Mouse (Mus musculus): ENCODE data around the gene Jpt2. TPM values are rescaled to one million over a fixed set of nuclear protein-coding genes. Genes with fewer than 3 reads are reported as not detected.

The Jpt2 gene
- total RNA-seq, 4 experiments from 2014 or later = 6.4 to 12.8 (median 9.6) TPM

Other genes starting within 250 kb of the Jpt2 start
- gene Rnf151, start 242.6 kb downstream of the Jpt2 start, total RNA-seq (2022) = under 1 TPM in 1 of 4 experiments, not detected in 3; 0.23 TPM
- 100 to 1,000 TPM; 631 to 768 (median 679) TPM for gene Rps2, start 242.6 kb downstream of the Jpt2 start, total RNA-seq (2022)
- 1,000 to 10,000 TPM in 1 of 4 experiments, 100 to 1,000 TPM in 3; 975 to 1,073 (median 990) TPM for gene Ndufb10, start 236.2 kb downstream of the Jpt2 start, total RNA-seq (2022)
- gene Rpl3l, start 232.9 kb downstream of the Jpt2 start, total RNA-seq (2022) = 100 to 1,000 TPM; 389 to 453 (median 417) TPM
- 100 to 1,000 TPM; 172 to 208 (median 186) TPM for gene Msrb1, start 224.0 kb downstream of the Jpt2 start, total RNA-seq (2022)
- not detected for gene Hs3st6, start 207.7 kb downstream of the Jpt2 start, total RNA-seq (2022)
- under 1 TPM in 1 of 4 experiments, not detected in 3; 0.19 TPM for gene Meiob, start 156.4 kb downstream of the Jpt2 start, total RNA-seq (2022)
- 10 to 100 TPM; 78.0 to 97.5 (median 87.2) TPM for gene Hagh, start 120.5 kb downstream of the Jpt2 start, total RNA-seq (2022)
- 10 to 100 TPM; 85.1 to 94.4 (median 88.7) TPM for gene Fahd1, start 110.3 kb downstream of the Jpt2 start, total RNA-seq (2022)
- 10 to 100 TPM in 2 of 4 experiments, 1 to 10 TPM in 2; 7.8 to 14.5 (median 11.1) TPM for gene Igfals, start 94.7 kb downstream of the Jpt2 start, total RNA-seq (2022)
- 10 to 100 TPM; 17.2 to 20.1 (median 19.2) TPM for gene Nubp2, start 74.3 kb downstream of the Jpt2 start, total RNA-seq (2022)
- gene Spsb3, start 74.0 kb downstream of the Jpt2 start, total RNA-seq (2022) = 10 to 100 TPM; 25.8 to 29.3 (median 27.7) TPM
- 10 to 100 TPM; 19.4 to 23.5 (median 21.1) TPM for gene Eme2, start 65.6 kb downstream of the Jpt2 start, total RNA-seq (2022)
- 100 to 1,000 TPM in 2 of 4 experiments, 10 to 100 TPM in 2; 88.8 to 125 (median 109) TPM for gene Mrps34, start 65.6 kb downstream of the Jpt2 start, total RNA-seq (2022)
- gene Nme3, start 64.2 kb downstream of the Jpt2 start, total RNA-seq (2022) = 10 to 100 TPM; 29.0 to 31.4 (median 29.5) TPM
- gene Mapk8ip3, start 23.7 kb downstream of the Jpt2 start, total RNA-seq (2022) = 10 to 100 TPM; 55.0 to 69.0 (median 62.5) TPM
- gene Cramp1l, start 55.1 kb upstream of the Jpt2 start, total RNA-seq (2022) = 10 to 100 TPM in 1 of 4 experiments, 1 to 10 TPM in 3; 9.4 to 11.3 (median 9.6) TPM
- 1 to 10 TPM; 3.5 to 6.3 (median 4.5) TPM for gene Ift140, start 55.4 kb upstream of the Jpt2 start, total RNA-seq (2022)
- 10 to 100 TPM; 29.7 to 45.6 (median 39.3) TPM for gene Tmem204, start 122.9 kb upstream of the Jpt2 start, total RNA-seq (2022)
- gene Telo2, start 155.3 kb upstream of the Jpt2 start, total RNA-seq (2022) = 10 to 100 TPM; 10.8 to 15.7 (median 13.5) TPM
- gene Ptx4, start 160.1 kb upstream of the Jpt2 start, total RNA-seq (2022) = 1 to 10 TPM; 3.4 to 7.7 (median 4.5) TPM
- gene Clcn7, start 172.7 kb upstream of the Jpt2 start, total RNA-seq (2022) = 10 to 100 TPM; 25.7 to 28.2 (median 27.1) TPM
- not detected for gene Ccdc154, start 201.8 kb upstream of the Jpt2 start, total RNA-seq (2022)
- gene Gm38655, start 214.8 kb upstream of the Jpt2 start, total RNA-seq (2022) = not detected
- gene BC003965, start 223.9 kb upstream of the Jpt2 start, total RNA-seq (2022) = 10 to 100 TPM; 21.6 to 25.9 (median 22.5) TPM
- gene Unkl, start 227.7 kb upstream of the Jpt2 start, total RNA-seq (2022) = 10 to 100 TPM in 1 of 4 experiments, 1 to 10 TPM in 3; 7.0 to 11.2 (median 7.9) TPM